Mouse (Mus musculus) R1 (cell line): ENCODE measurements around the gene Rfc2.
A peak's percentile ranks its signal among the peaks of the same experiment; 100 is the strongest.

Experiments used
- DNase-seq: peaks from one replicate; pipeline ENCODE4 v3.0.0-alpha.2; 2018; ENCODE audit warnings: low read depth, low spot score

Rfc2 gene

GRCm38 (mm10) chr5:134609916-134610643 is 28.9 kb downstream of the Rfc2 start:
- DNase-seq, result peak; percentile 89

- no peak for DNase-seq
Observed at GRCm38 (mm10) chr5:134611810-134612521, 30.8 kb downstream of the Rfc2 start.

- DNase-seq, result no peak
Observed at GRCm38 (mm10) chr5:134613727-134614126, 32.6 kb downstream of the Rfc2 start.

DNA sequence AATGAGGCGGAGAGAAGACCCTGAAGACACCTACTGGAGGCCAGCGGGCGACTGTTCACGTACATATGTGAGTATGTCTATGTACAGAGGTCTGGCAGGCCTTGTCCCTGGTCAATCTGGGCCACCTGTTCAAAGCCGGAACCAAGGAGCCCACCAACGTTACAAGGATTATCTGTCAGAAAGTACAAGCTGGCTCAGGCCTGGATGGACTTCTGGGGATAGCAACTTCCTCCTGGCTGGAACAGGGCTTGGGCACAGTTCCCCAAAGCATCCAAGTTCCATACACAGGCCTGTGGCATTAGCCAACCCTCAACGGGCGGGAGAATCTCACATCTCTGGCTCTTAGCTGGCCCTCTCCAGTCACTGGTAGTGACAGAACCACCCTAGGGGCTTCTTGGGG is 33.1 kb downstream of the Rfc2 start:
- DNase-seq, result no peak

- no peak for DNase-seq
Observed at GRCm38 (mm10) chr5:134614802-134615201, 33.6 kb downstream of the Rfc2 start, which contains the start of gene Lat2. Gene Lat2, minus strand, starts transcription at chr5:134615025.

- no peak for DNase-seq
Observed at GRCm38 (mm10) chr5:134615380-134615779, 34.2 kb downstream of the Rfc2 start.

DNA sequence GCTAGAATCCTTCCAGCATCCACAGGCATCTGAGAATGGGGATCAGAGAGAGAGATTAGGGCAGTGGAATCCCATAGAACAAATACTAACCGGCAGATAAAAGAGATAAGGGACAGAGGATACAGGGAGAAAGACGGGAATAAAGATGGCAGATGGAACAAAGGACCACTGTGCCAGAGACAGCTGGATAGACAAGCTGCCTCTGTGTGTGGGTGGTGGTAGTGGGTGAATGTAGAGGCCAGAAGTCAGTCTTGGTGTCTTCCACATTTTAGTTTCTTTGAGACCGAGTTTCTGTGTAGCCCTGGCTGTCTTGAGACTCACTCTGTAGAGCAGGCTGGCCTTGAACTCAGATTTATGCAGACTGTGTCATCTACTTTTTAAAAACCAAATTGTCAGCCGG is 34.6 kb downstream of the Rfc2 start:
- DNase-seq, result no peak

- DNase-seq, result peak; percentile 57
Observed at GRCm38 (mm10) chr5:134617071-134617470, 35.9 kb downstream of the Rfc2 start.

GRCm38 (mm10) chr5:134620457-134620856 is 39.3 kb downstream of the Rfc2 start:
- no peak for DNase-seq

DNA sequence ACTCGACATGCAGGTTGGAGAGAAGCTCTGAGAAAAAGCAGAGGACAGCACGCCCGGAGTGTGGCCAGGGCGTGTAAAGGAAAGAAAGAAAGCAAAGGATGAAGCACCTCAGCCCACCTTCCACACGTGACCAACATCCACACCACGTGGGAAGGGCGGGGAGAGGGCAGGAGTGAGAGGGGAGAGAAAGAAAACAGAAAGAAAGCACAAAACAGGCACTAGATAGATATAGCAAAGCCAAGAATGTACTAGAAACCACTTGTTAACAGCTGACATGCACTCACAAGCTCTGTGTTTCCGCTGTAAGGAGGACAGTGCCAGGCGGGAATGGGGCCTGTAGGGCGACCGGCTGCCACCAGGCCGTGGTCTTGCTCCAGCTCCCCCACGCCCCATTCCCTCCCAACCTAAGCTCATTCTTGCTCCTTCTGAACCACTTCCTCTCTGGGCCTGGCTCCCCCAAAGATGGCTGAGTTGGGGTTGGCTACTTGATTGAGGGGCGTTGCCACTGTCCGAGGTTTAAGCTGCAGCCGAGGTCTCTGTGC is 40.0 kb downstream of the Rfc2 start:
- no peak for DNase-seq

- DNase-seq, result no peak
Observed at GRCm38 (mm10) chr5:134622069-134622468, 40.9 kb downstream of the Rfc2 start.

DNA sequence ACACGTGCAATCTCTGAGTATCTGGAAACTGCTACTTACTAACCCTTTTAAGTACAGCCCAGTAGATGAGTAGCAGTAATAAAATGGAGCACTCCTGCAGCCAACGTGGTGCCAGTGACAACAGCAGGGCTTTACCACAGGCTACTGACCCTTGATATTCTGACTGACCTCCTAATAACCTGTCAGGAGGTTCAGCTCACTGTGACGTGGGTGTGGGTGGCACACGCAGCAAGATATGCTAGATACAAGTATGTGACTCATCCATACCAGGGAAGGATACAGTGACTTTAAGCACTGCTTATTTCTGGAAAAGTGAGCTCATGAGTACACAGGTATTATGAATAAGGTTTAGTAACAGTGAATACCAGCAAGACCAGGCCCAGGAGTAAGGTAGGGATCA is 48.3 kb downstream of the Rfc2 start:
- no peak for DNase-seq

- DNase-seq, result no peak
Observed at GRCm38 (mm10) chr5:134630835-134631234, 49.7 kb downstream of the Rfc2 start.

DNA sequence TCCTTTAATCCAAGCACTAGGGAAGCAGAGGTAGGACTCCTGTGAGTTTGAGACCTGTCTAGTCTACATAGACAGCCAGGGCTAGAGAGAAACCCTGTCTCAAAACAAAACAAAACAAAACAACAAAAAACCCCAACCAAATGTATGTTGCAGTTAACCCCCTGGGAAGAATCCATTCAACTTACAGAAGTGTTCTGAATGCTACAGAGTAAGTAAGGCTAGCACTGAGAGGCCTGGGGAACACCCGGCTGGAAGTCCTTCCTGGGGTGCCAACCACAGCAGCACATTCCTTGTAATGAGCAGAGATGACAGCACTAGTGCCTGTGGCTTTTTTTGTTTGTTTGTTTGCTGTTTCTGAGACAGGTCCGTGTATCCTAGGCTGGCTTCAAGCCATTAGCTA is 51.7 kb downstream of the Rfc2 start:
- peak; percentile 79 for DNase-seq

- no peak for DNase-seq
Observed at GRCm38 (mm10) chr5:134637820-134638367, 56.7 kb downstream of the Rfc2 start.

- DNase-seq, result peak; percentile 53
Observed at GRCm38 (mm10) chr5:134638461-134639268, 57.5 kb downstream of the Rfc2 start.

- peak; percentile 94 for DNase-seq
Observed at GRCm38 (mm10) chr5:134639269-134639682, 58.1 kb downstream of the Rfc2 start, which contains the start of gene Eif4h. Gene Eif4h, minus strand, starts transcription at chr5:134639490.

GRCm38 (mm10) chr5:134640371-134640770 is 59.2 kb downstream of the Rfc2 start:
- DNase-seq, result no peak

- no peak for DNase-seq
Observed at GRCm38 (mm10) chr5:134644121-134644520, 63.0 kb downstream of the Rfc2 start.

DNA sequence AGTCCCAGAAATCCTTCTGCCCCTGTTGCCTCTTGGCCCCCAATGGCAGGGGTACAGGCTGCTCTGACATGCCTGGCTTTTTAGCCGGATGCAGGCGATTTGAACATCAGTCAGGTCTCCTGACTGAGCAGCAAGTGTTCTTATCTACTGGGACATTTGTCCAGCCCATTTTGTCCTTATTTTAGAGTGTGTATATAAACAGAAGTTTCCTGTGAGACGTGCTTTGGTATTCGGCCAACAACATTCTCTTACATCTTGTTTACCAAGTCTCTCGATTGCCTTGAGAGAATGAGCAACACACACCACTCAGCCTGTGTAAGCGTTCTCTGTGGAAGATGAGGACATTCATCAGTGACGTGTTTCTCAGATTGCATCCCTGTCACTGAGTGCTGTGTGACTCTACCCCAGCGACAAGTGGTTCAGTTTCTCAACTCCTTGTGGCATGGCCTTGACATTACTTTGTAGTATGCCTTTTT is 63.5 kb downstream of the Rfc2 start:
- no peak for DNase-seq

DNA sequence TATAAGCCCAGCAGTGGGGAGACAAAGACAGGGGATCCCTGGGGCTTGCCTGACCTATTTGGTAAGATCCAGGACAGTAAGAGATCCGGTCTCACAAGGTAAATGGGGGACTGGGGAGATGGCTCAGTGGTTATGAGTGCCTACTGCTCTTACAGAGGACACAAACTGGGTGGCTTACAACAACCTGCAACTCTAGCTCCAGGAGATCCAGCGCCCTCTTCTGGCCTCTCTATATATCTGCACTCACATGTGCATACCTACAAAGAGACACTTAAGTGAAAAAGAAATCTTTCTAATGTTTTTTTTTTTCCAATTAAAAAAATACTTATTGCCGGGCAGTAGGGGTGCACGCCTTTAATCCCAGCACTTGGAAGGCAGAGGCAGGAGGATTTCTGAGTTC is 65.3 kb downstream of the Rfc2 start:
- peak; percentile 54 for DNase-seq
